In the genomic region with DNA sequence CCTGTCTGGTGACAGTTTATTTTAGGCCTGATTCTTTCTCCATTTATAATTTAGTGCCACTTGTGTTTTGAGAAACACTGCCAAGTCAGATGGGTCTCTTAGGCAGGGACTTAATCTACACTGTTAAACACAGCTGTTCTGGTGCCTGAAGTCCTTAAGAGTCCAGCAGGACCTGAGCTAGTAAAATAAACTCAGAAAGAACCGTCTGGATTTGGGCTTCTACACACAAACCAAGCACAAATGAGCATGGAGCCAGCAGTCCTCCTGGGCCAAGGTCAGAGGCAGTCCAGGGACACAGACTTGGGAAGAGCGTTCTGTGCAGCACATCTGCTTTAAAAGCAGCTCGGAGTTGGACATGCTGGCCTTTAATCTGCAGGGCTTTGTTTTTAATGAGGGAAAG, we compare ENCODE assay signal across 10 mouse cellular contexts.
DNase-seq lines count a peak whose midpoint lies in the region; ATAC-seq and TF ChIP-seq lines count a peak whose summit lies in the region.
"Had no signal": no experiment of that assay in that cellular context is flagged by ENCODE, and none has a peak within 500 bp of the region (broad histone marks: within the 10 kb centered on the region; RNA-seq: fewer than 3 reads in every experiment).

No protein-coding gene starts in this region.

- H3K9me3 ChIP-seq in limb, embryonic 12.5 days, result no peaks in the 10 kb centered on the region
- no peaks in the 10 kb centered on the region for H3K9me3 ChIP-seq in limb, embryonic 10.5 days (replicated peaks)
- H3K9me3 ChIP-seq in neural tube, embryonic 14.5 days (ENCODE audit: control insufficient read depth, low read length), result no peaks in the 10 kb centered on the region
- H3K9me3 ChIP-seq: embryonic facial prominence, embryonic 15.5 days had no signal

- ATAC-seq in limb, embryonic 12.5 days (ENCODE audit: insufficient number of reproducible peaks, insufficient read depth, low FRiP score, low TSS enrichment, low read depth), result peak; percentile 42; the same call in 1 of the 2 replicates
- no peak for ATAC-seq in neural tube, embryonic 14.5 days (ENCODE audit: low read depth)

- no peak for DNase-seq in limb, embryonic 10.5 days (ENCODE audit: low spot score)
- peak; percentile 66 for DNase-seq in gastrocnemius, adult 2 months
- peak; percentile 52 for DNase-seq in kidney, adult 2 months
- DNase-seq in left cerebral cortex, adult 11 months (ENCODE audit: low spot score), result no peak
- no peak for DNase-seq in thymus, postnatal 10 days (ENCODE audit: low spot score in 2 of 2)
- no peak for DNase-seq in c-Kit-positive CD71-positive TER-119-positive erythroid progenitor cells, embryonic 14.5 days (ENCODE audit: low spot score)

- peaks cover 22% of the 10 kb centered on the region for H3K4me1 ChIP-seq in limb, embryonic 12.5 days (replicated peaks)
- H3K4me1 ChIP-seq in limb, embryonic 10.5 days, result peaks cover 15% of the 10 kb centered on the region
- H3K4me1 ChIP-seq in kidney, adult 2 months (ENCODE audit: control insufficient read depth, insufficient read depth, low read length), result peaks cover 10% of the 10 kb centered on the region
- peaks cover 6% of the 10 kb centered on the region; the same call in 1 of the 2 replicates for H3K4me1 ChIP-seq in neural tube, embryonic 14.5 days (ENCODE audit: control insufficient read depth, insufficient read depth, low read length)

- WGBS in limb, embryonic 12.5 days, result 18% methylated on average over 3 of the region's 3 CpGs
- WGBS in limb, embryonic 10.5 days, result 50% methylated on average over 3 of the region's 3 CpGs
- 36% methylated on average over 3 of the region's 3 CpGs for WGBS in kidney, adult 2 months
- WGBS in neural tube, embryonic 14.5 days, result 54% methylated on average over 3 of the region's 3 CpGs

- H3K4me3 ChIP-seq in limb, embryonic 12.5 days (replicated peaks), result no peak overlapping the region
- no peak overlapping the region for H3K4me3 ChIP-seq in limb, embryonic 10.5 days
- H3K4me3 ChIP-seq in gastrocnemius, adult 2 months, result no peak overlapping the region
- H3K4me3 ChIP-seq in kidney, adult 2 months (ENCODE audit: insufficient read depth, low read depth, low read length), result no peak overlapping the region
- H3K4me3 ChIP-seq in neural tube, embryonic 14.5 days (ENCODE audit: low read depth, low read length), result no peak overlapping the region
- H3K4me3 ChIP-seq: embryonic facial prominence, embryonic 15.5 days had no signal

- H3K27ac ChIP-seq in limb, embryonic 12.5 days, result peak overlapping the region; percentile 73
- no peak overlapping the region for H3K27ac ChIP-seq in limb, embryonic 10.5 days
- peak overlapping the region; percentile 38 for H3K27ac ChIP-seq in gastrocnemius, adult 2 months
- H3K27ac ChIP-seq in kidney, adult 2 months (ENCODE audit: insufficient read depth, low read depth, low read length), result peak overlapping the region; percentile 56; the same call in 1 of the 2 replicates
- peak overlapping the region; percentile 62; the same call in 1 of the 2 replicates for H3K27ac ChIP-seq in neural tube, embryonic 14.5 days (ENCODE audit: low read depth, low read length)
- H3K27ac ChIP-seq: embryonic facial prominence, embryonic 15.5 days had no signal

- no peaks in the 10 kb centered on the region for H3K36me3 ChIP-seq in limb, embryonic 12.5 days
- H3K36me3 ChIP-seq in limb, embryonic 10.5 days, result no peaks in the 10 kb centered on the region
- no peaks in the 10 kb centered on the region for H3K36me3 ChIP-seq in kidney, adult 2 months (ENCODE audit: control insufficient read depth, insufficient read depth, low read length)
- no peaks in the 10 kb centered on the region for H3K36me3 ChIP-seq in neural tube, embryonic 14.5 days (ENCODE audit: control insufficient read depth, insufficient read depth, low read length)
- H3K36me3 ChIP-seq: embryonic facial prominence, embryonic 15.5 days; G1E had no signal

- TF ChIP-seq CTCF in gastrocnemius, adult 2 months (IDR thresholded peaks at IDR 0.05), result no peak
- no peak for TF ChIP-seq CTCF in kidney, adult 2 months (conservative IDR thresholded peaks at IDR 0.05; ENCODE audit: insufficient read depth, insufficient read length, low read depth, low read length)

- intact Hi-C loops in gastrocnemius, adult 2 months (cut with DNase I), result no loop called here

- no peak overlapping the region for H3K9ac ChIP-seq in limb, embryonic 12.5 days (replicated peaks)
- H3K9ac ChIP-seq in neural tube, embryonic 14.5 days (replicated peaks; ENCODE audit: low read depth, low read length), result no peak overlapping the region
- H3K9ac ChIP-seq: embryonic facial prominence, embryonic 15.5 days had no signal

- no peaks in the 10 kb centered on the region for H3K27me3 ChIP-seq in limb, embryonic 12.5 days
- no peaks in the 10 kb centered on the region for H3K27me3 ChIP-seq in limb, embryonic 10.5 days (ENCODE audit: low read depth, poor library complexity, severe bottlenecking)
- H3K27me3 ChIP-seq in kidney, adult 2 months (replicated peaks; ENCODE audit: control insufficient read depth, insufficient read depth, low read length), result no peaks in the 10 kb centered on the region
- H3K27me3 ChIP-seq in neural tube, embryonic 14.5 days (ENCODE audit: control insufficient read depth, insufficient read depth, low read length), result no peaks in the 10 kb centered on the region
- H3K27me3 ChIP-seq: embryonic facial prominence, embryonic 15.5 days had no signal

- no peak overlapping the region for H3K4me2 ChIP-seq in limb, embryonic 12.5 days
- no peak overlapping the region for H3K4me2 ChIP-seq in neural tube, embryonic 14.5 days (ENCODE audit: low read depth, low read length)
- H3K4me2 ChIP-seq: embryonic facial prominence, embryonic 15.5 days had no signal

- TF ChIP-seq POLR2A in kidney, adult 2 months (IDR thresholded peaks at IDR 0.05; ENCODE audit: low read depth, low read length), result no peak

Comparison
In these comparisons a context has a peak if more than half of its experiments do, and no peak if none do; other contexts are left out.
1. DNase-seq: peak in gastrocnemius, adult 2 months (single experiment) and kidney, adult 2 months (single experiment); none in limb, embryonic 10.5 days (single experiment), left cerebral cortex, adult 11 months (single experiment), thymus, postnatal 10 days (0 of 2) and c-Kit-positive CD71-positive TER-119-positive erythroid progenitor cells, embryonic 14.5 days (single experiment).